Mouse (Mus musculus) MEL (cell line): Measurements from ENCODE around the gene Crybb2. TPM values are rescaled to one million over a fixed set of nuclear protein-coding genes. Genes with fewer than 3 reads are reported as not detected.

Experiments used
- DNase-seq: peaks from one replicate; pipeline ENCODE4 v3.0.0; 2011; ENCODE audit warnings: low read depth, low spot score
- H3K27ac ChIP-seq: 2 replicates; pipeline ENCODE4 v1.5.1; 2012; ENCODE audit warnings: low read depth, mild to moderate bottlenecking, control low read depth, low read length, moderate library complexity; ENCODE audit not compliant: control insufficient read depth
- H3K27me3 ChIP-seq, 2 experiments: fragments of 150-350 bp in 1 of 2; sonication (generic) in 1 of 2; 2 replicates each; pipeline ENCODE4 v1.6.1; 2012; ENCODE audit warnings: low read length in 2 of 2, mild to moderate bottlenecking in 2 of 2, improper control_type of control experiment in 1 of 2, moderate library complexity in 1 of 2; ENCODE audit not compliant: insufficient read depth in 2 of 2, control insufficient read depth in 1 of 2
- H3K36me3 ChIP-seq, 2 experiments: 2 replicates each; pipeline ENCODE4 v1.6.1; 2012 to 2014; ENCODE audit warnings: low read length in 2 of 2, improper control_type of control experiment in 1 of 2, inconsistent platforms in 1 of 2, mild to moderate bottlenecking in 1 of 2; ENCODE audit not compliant: insufficient read depth in 2 of 2, control insufficient read depth in 1 of 2
- H3K4me1 ChIP-seq, 2 experiments: fragments of 150-350 bp in 1 of 2; sonication (generic) in 1 of 2; 2 replicates each; pipeline ENCODE4 v1.6.1; 2012; ENCODE audit warnings: low read length in 2 of 2, improper control_type of control experiment in 1 of 2, mild to moderate bottlenecking in 1 of 2; ENCODE audit not compliant: insufficient read depth in 2 of 2, control insufficient read depth in 1 of 2
- H3K4me3 ChIP-seq, 2 experiments: fragments of 150-350 bp in 1 of 2; sonication (generic) in 1 of 2; 2 replicates each; pipeline ENCODE4 v1.5.1; 2012; ENCODE audit warnings: low read depth in 2 of 2, low read length in 2 of 2, mild to moderate bottlenecking in 2 of 2, moderate library complexity in 2 of 2, control low read depth in 1 of 2, improper control_type of control experiment in 1 of 2; ENCODE audit not compliant: control insufficient read depth in 1 of 2, insufficient read depth in 1 of 2
- H3K79me2 ChIP-seq: 2 replicates; pipeline ENCODE4 v1.6.1; 2012; ENCODE audit warnings: mild to moderate bottlenecking, low read length, moderate library complexity; ENCODE audit not compliant: control insufficient read depth, poor library complexity, insufficient read depth
- H3K9ac ChIP-seq: 2 replicates; pipeline ENCODE4 v1.6.1; 2012; ENCODE audit warnings: low read depth, mild to moderate bottlenecking, control low read depth, low read length, moderate library complexity; ENCODE audit not compliant: control insufficient read depth, poor library complexity, severe bottlenecking
- H3K9me3 ChIP-seq: fragments of 150-350 bp; sonication (generic); replicated peaks from 2 replicates; pipeline ENCODE4 v1.6.1; 2012; ENCODE audit warnings: mild to moderate bottlenecking, low read length, improper control_type of control experiment, moderate library complexity; ENCODE audit not compliant: insufficient read depth
- BHLHE40 ChIP-seq: IDR thresholded peaks from 2 replicates; pipeline ENCODE4 v1.6.1; 2012; ENCODE audit warnings: low read depth, mild to moderate bottlenecking, inconsistent platforms, low read length, improper control_type of control experiment, borderline replicate concordance
- CHD1 ChIP-seq: IDR thresholded peaks from 2 replicates; pipeline ENCODE4 v1.6.1; 2012; ENCODE audit warnings: low read depth, mild to moderate bottlenecking, inconsistent platforms, low read length, improper control_type of control experiment
- CHD2 ChIP-seq: IDR thresholded peaks from 2 replicates; pipeline ENCODE4 v1.6.1; 2011; ENCODE audit warnings: low read length, improper control_type of control experiment
- ELF1 ChIP-seq: IDR thresholded peaks from 2 replicates; pipeline ENCODE4 v1.6.1; 2014; ENCODE audit warnings: low read depth, mild to moderate bottlenecking, inconsistent platforms, low read length, improper control_type of control experiment, moderate library complexity
- EP300 ChIP-seq, 2 experiments: IDR thresholded peaks; 2 replicates each; pipeline ENCODE4 v1.6.1; 2011; ENCODE audit warnings: improper control_type of control experiment in 2 of 2, low read length in 2 of 2, low read depth in 1 of 2, mild to moderate bottlenecking in 1 of 2
- ETS1 ChIP-seq: IDR thresholded peaks from 2 replicates; pipeline ENCODE4 v1.6.1; 2012; ENCODE audit warnings: low read depth, mild to moderate bottlenecking, inconsistent platforms, low read length, improper control_type of control experiment, moderate library complexity
- GATA1 ChIP-seq: IDR thresholded peaks from 2 replicates; pipeline ENCODE4 v1.6.1; 2011; ENCODE audit warnings: low read depth, low read length, improper control_type of control experiment
- HCFC1 ChIP-seq: IDR thresholded peaks from 2 replicates; pipeline ENCODE4 v1.6.1; 2012; ENCODE audit warnings: low read depth, mild to moderate bottlenecking, inconsistent platforms, low read length, improper control_type of control experiment, moderate library complexity
- JUND ChIP-seq: IDR thresholded peaks from 2 replicates; pipeline ENCODE4 v1.6.1; 2011; ENCODE audit warnings: low read depth, mild to moderate bottlenecking, improper control_type of control experiment, low read length
- KAT2A ChIP-seq: conservative IDR thresholded peaks from 2 replicates; pipeline ENCODE4 v1.6.1; 2012; ENCODE audit warnings: low read depth, low read length, improper control_type of control experiment, inconsistent platforms
- MEF2A ChIP-seq: IDR thresholded peaks from 2 replicates; pipeline ENCODE4 v1.6.1; 2014; ENCODE audit warnings: low read depth, mild to moderate bottlenecking, inconsistent platforms, low read length, improper control_type of control experiment; ENCODE audit not compliant: poor library complexity, insufficient replicate concordance, severe bottlenecking; ENCODE audit errors: extremely low read depth
- MYB ChIP-seq: IDR thresholded peaks from 2 replicates; pipeline ENCODE4 v1.6.1; 2011; ENCODE audit warnings: mild to moderate bottlenecking, low read depth, low read length, improper control_type of control experiment
- MYC ChIP-seq: IDR thresholded peaks from 2 replicates; pipeline ENCODE4 v1.6.1; 2011; ENCODE audit warnings: low read depth, mild to moderate bottlenecking, low read length, improper control_type of control experiment, moderate library complexity
- NRF1 ChIP-seq: IDR thresholded peaks from 2 replicates; pipeline ENCODE4 v1.6.1; 2014; ENCODE audit warnings: low read depth, mild to moderate bottlenecking, inconsistent platforms, low read length, improper control_type of control experiment, moderate library complexity; ENCODE audit not compliant: poor library complexity, insufficient read depth, severe bottlenecking
- POLR2A ChIP-seq, 2 experiments: IDR thresholded peaks; 2 replicates each; pipeline ENCODE4 v1.6.1; 2011 to 2012; ENCODE audit warnings: low read length in 2 of 2, mild to moderate bottlenecking in 2 of 2, control low read depth in 1 of 2, improper control_type of control experiment in 1 of 2, low read depth in 1 of 2, moderate library complexity in 1 of 2; ENCODE audit not compliant: control insufficient read depth in 1 of 2, insufficient read depth in 1 of 2, poor library complexity in 1 of 2
- POLR2AphosphoS2 ChIP-seq: IDR thresholded peaks from 2 replicates; pipeline ENCODE4 v1.6.1; 2011; ENCODE audit warnings: low read length, improper control_type of control experiment
- POLR2AphosphoS5 ChIP-seq: IDR thresholded peaks from 2 replicates; pipeline ENCODE4 v1.6.1; 2012; ENCODE audit warnings: low read depth, borderline replicate concordance, mild to moderate bottlenecking, inconsistent platforms, low read length, moderate library complexity, mixed read lengths
- RCOR1 ChIP-seq: IDR thresholded peaks from 2 replicates; pipeline ENCODE4 v1.6.1; 2012; ENCODE audit warnings: low read depth, mild to moderate bottlenecking, inconsistent platforms, low read length, improper control_type of control experiment
- SIN3A ChIP-seq: IDR thresholded peaks from 2 replicates; pipeline ENCODE4 v1.6.1; 2012; ENCODE audit warnings: low read length, improper control_type of control experiment, inconsistent platforms
- SMC3 ChIP-seq: IDR thresholded peaks from 2 replicates; pipeline ENCODE4 v1.6.1; 2011; ENCODE audit warnings: low read depth, low read length, improper control_type of control experiment
- TAL1 ChIP-seq: IDR thresholded peaks from 2 replicates; pipeline ENCODE4 v1.6.1; 2012; ENCODE audit warnings: mild to moderate bottlenecking, inconsistent platforms, low read length, moderate library complexity, mixed read lengths
- TCF12 ChIP-seq: IDR thresholded peaks from 2 replicates; pipeline ENCODE4 v1.6.1; 2014; ENCODE audit warnings: low read depth, mild to moderate bottlenecking, inconsistent platforms, low read length, improper control_type of control experiment, moderate library complexity
- UBTF ChIP-seq: IDR thresholded peaks from 2 replicates; pipeline ENCODE4 v1.6.1; 2012; ENCODE audit warnings: low read depth, mild to moderate bottlenecking, inconsistent platforms, low read length, improper control_type of control experiment, moderate library complexity, borderline replicate concordance; ENCODE audit not compliant: insufficient read depth
- USF1 ChIP-seq: IDR thresholded peaks from 2 replicates; pipeline ENCODE4 v1.6.1; 2014; ENCODE audit warnings: low read depth, mild to moderate bottlenecking, inconsistent platforms, low read length, improper control_type of control experiment, moderate library complexity
- ZC3H11A ChIP-seq: IDR thresholded peaks from 2 replicates; pipeline ENCODE4 v1.6.1; 2012; ENCODE audit warnings: low read depth, mild to moderate bottlenecking, inconsistent platforms, low read length, improper control_type of control experiment
- ZKSCAN1 ChIP-seq: IDR thresholded peaks from 2 replicates; pipeline ENCODE4 v1.6.1; 2012; ENCODE audit warnings: low read depth, mild to moderate bottlenecking, inconsistent platforms, low read length, improper control_type of control experiment, moderate library complexity
- polyA plus RNA-seq, 2 experiments: library from polyadenylated mRNA; stranded (reverse) in 1 of 2; unstranded in 1 of 2; fragments of >175 nt in 1 of 2; fragments of >200 nt in 1 of 2; gene quantifications; 2 replicates each; pipeline versions ENCODE4 v1.2.1 to v1.2.4; 2012; ENCODE audit warnings: low replicate concordance in 2 of 2, low read depth in 1 of 2; ENCODE audit not compliant: insufficient read length in 2 of 2, insufficient read depth in 1 of 2, missing spikeins in 1 of 2
- total RNA-seq: library from RNA; depleted of rRNA; stranded (reverse); fragments of 300-350 nt; gene quantifications from 2 replicates; pipeline ENCODE4 v1.2.3, GENCODE M21; 2012; rRNA removed

Gene Crybb2
- not detected in 2 replicates for total RNA-seq
- polyA plus RNA-seq: not detected

- no peak for DNase-seq
- Histone ChIP-seq H3K79me2 (no peaks in the 10 kb centered on the region), H3K9ac (no peak within 1 kb of the TSS), H3K4me3 (no peak within 1 kb of the TSS), H3K36me3 (no peaks in the 10 kb centered on the region), H3K4me1 (no peaks in the 10 kb centered on the region), H3K27ac (no peak within 1 kb of the TSS), H3K9me3 (no peaks in the 10 kb centered on the region), H3K27me3 (no peaks in the 10 kb centered on the region)
- TF ChIP-seq TAL1 (no peak), MYC (no peak), POLR2AphosphoS2 (no peak), CHD1 (no peak), RCOR1 (no peak), EP300 (IDR thresholded peaks at IDR 0.05; ENCODE audit: low read depth in 1 of 2, low read length in 2 of 2) (no peak), KAT2A (no peak), JUND (no peak), UBTF (no peak), ZKSCAN1 (no peak), BHLHE40 (no peak)
Measured at GRCm38 (mm10) chr5:113070017-113070416, at the start of gene Crybb2. Gene Crybb2, minus strand, starts transcription at chr5:113070117.

DNA sequence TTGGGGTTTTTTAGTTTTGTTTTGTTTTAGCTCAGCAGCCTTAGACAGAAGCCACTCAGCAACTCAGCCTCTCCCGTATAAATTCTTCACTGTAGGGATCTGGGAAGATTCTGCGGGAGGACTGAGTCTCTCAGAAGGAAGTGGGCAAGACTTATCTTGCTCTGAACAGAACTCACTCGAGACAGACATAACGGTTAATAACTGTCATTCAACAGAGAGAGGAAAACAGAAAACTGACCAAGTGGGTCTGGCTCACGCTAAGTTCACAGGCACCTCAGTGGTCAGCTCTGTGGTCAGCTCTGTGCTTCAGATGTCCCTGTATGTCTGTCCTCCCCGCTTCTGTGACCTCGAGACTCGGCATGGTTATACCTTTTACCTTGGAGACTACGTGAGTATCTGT lies 49.4 kb upstream of the Crybb2 start:
- DNase-seq: no peak
- Histone ChIP-seq H3K27ac (no peak overlapping the region), H3K79me2 (no peaks in the 10 kb centered on the region), H3K27me3 (no peaks in the 10 kb centered on the region), H3K36me3 (no peaks in the 10 kb centered on the region), H3K9me3 (no peaks in the 10 kb centered on the region), H3K9ac (no peak overlapping the region), H3K4me1 (no peaks in the 10 kb centered on the region), H3K4me3 (no peak overlapping the region)
- TF ChIP-seq UBTF (no peak), GATA1 (no peak), JUND (no peak), POLR2A (IDR thresholded peaks at IDR 0.05; ENCODE audit: control insufficient read depth in 1 of 2, insufficient read depth in 1 of 2, low read depth in 1 of 2, low read length in 2 of 2, poor library complexity in 1 of 2) (no peak), ZKSCAN1 (no peak)

DNA sequence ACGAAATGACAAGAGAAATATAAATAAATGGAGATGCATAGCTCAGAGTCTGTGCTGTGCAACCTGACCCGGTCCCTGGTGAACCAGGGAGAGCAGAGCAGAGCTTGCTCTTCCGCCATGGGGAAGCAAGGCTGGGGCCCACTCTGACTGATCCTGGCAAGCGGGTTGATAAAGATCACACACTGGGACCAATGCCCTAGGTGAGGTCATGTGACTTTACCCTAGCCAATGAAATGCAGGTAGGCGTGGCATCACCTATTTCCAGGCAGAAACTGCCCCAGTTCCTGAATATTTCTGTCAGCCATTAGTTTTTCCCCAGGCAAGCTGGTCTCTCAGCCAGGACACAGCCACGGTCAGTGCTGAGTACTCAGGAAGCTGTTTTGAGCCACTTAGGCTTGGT lies 48.8 kb upstream of the Crybb2 start:
- Histone ChIP-seq H3K27ac (no peak overlapping the region), H3K4me3 (no peak overlapping the region), H3K4me1 (no peaks in the 10 kb centered on the region), H3K79me2 (no peaks in the 10 kb centered on the region), H3K36me3 (no peaks in the 10 kb centered on the region), H3K9me3 (no peaks in the 10 kb centered on the region), H3K9ac (no peak overlapping the region), H3K27me3 (no peaks in the 10 kb centered on the region)
- no peak for TF ChIP-seq EP300 (IDR thresholded peaks at IDR 0.05; ENCODE audit: low read depth in 1 of 2, low read length in 2 of 2)
- no peak for TF ChIP-seq USF1
- TF ChIP-seq KAT2A: no peak
- TF ChIP-seq SIN3A: no peak
- no peak for TF ChIP-seq POLR2AphosphoS5
- TF ChIP-seq GATA1: no peak
- TF ChIP-seq MEF2A: no peak
- TF ChIP-seq CHD2: no peak
- no peak for TF ChIP-seq ZC3H11A
- TF ChIP-seq MYB: no peak
- TF ChIP-seq SMC3: no peak
- no peak for TF ChIP-seq NRF1
- no peak for TF ChIP-seq MYC
- no peak for TF ChIP-seq TCF12
- TF ChIP-seq HCFC1: no peak
- TF ChIP-seq ETS1: no peak
- TF ChIP-seq ELF1: no peak
- DNase-seq: no peak
